Comparison of ENCODE assay signal across 9 mouse cellular contexts in the genomic region with DNA sequence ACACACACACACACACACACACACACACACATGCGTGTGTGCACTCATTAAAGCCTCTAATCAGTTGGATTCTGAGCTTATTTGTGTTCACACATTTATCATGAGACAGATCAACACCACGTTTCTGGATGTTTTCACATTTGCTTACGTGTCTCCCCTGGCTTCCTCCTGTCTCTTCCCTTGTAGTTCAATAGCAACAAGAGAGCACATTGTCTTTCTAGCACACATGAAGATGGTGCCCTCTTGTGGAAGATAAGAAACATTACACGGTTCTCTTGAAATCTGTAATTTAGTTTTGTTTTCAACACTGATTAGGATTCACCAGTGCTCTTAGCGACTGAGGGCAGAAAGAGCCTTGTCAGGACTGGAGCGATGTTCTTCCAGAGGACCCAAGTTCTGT. TPM values are rescaled to one million over a fixed set of nuclear protein-coding genes. Genes with fewer than 3 reads are reported as not detected.
DNase-seq lines count a peak whose midpoint lies in the region; ATAC-seq and TF ChIP-seq lines count a peak whose summit lies in the region.
"Had no signal": no experiment of that assay in that cellular context is flagged by ENCODE, and none has a peak within 500 bp of the region (broad histone marks: within the 10 kb centered on the region; RNA-seq: fewer than 3 reads in every experiment).

No protein-coding gene starts in this region.

- no peak overlapping the region for H3K4me3 ChIP-seq in intestine, embryonic 14.5 days (ENCODE audit: low read depth, low read length)
- no peak overlapping the region for H3K4me3 ChIP-seq in intestine, embryonic 16.5 days (ENCODE audit: low read length)

- no peaks in the 10 kb centered on the region for H3K9me3 ChIP-seq in intestine, embryonic 14.5 days (ENCODE audit: control insufficient read depth, low read length)
- no peaks in the 10 kb centered on the region for H3K9me3 ChIP-seq in intestine, embryonic 16.5 days (ENCODE audit: control insufficient read depth, low read length)

- WGBS in intestine, embryonic 14.5 days = 30% methylated on average over 6 of the region's 6 CpGs
- WGBS in intestine, embryonic 16.5 days = 19% methylated on average over 6 of the region's 6 CpGs

- no peaks in the 10 kb centered on the region for H3K27me3 ChIP-seq in intestine, embryonic 14.5 days (replicated peaks; ENCODE audit: control insufficient read depth, insufficient read depth, low read length)
- H3K27me3 ChIP-seq in intestine, embryonic 16.5 days (replicated peaks; ENCODE audit: control insufficient read depth, insufficient read depth, low read length) = no peaks in the 10 kb centered on the region

- TF ChIP-seq CTCF in brain, embryonic 14.5 days (IDR thresholded peaks at IDR 0.05; ENCODE audit: borderline replicate concordance, extremely low read depth, insufficient read depth, insufficient read length) = peak; percentile 33; the same call in 1 of the 2 replicates

- DNase-seq in intestine, embryonic 14.5 days (ENCODE audit: low spot score) = peak; percentile 54
- DNase-seq in brain, embryonic 14.5 days (ENCODE audit: low read depth) = peak; percentile 80
- DNase-seq in urinary bladder, adult 18-20 months (ENCODE audit: low spot score in 2 of 2) = no peak
- DNase-seq in kidney, adult 18-20 months = no peak

- no peak for ATAC-seq in intestine, embryonic 14.5 days (replicated peaks; ENCODE audit: low FRiP score, low TSS enrichment, low read depth)
- ATAC-seq in intestine, embryonic 16.5 days = no peak
- peak; percentile 85 for ATAC-seq in CD4-positive, CD25-positive, alpha-beta regulatory T cell, adult 4 months
- peak; percentile 88 for ATAC-seq in megakaryocyte progenitor cell, adult 5-6 weeks (replicated peaks; ENCODE audit: poor library complexity)
- no peak; the same call in 1 of the 2 replicates for ATAC-seq in cerebellum, adult (ENCODE audit: insufficient number of reproducible peaks, low FRiP score, low TSS enrichment)

- H3K9ac ChIP-seq in intestine, embryonic 14.5 days (ENCODE audit: low read length) = no peak overlapping the region
- H3K9ac ChIP-seq in intestine, embryonic 16.5 days (ENCODE audit: low read depth, low read length) = no peak overlapping the region

- no peak overlapping the region for H3K27ac ChIP-seq in intestine, embryonic 14.5 days (ENCODE audit: low read depth)
- H3K27ac ChIP-seq in intestine, embryonic 16.5 days (ENCODE audit: low read length) = no peak overlapping the region

- H3K4me1 ChIP-seq in intestine, embryonic 14.5 days (replicated peaks; ENCODE audit: control insufficient read depth, insufficient read depth, low read length) = no peaks in the 10 kb centered on the region
- H3K4me1 ChIP-seq in intestine, embryonic 16.5 days (ENCODE audit: control insufficient read depth, insufficient read depth, low read length) = no peaks in the 10 kb centered on the region

- no peaks in the 10 kb centered on the region for H3K36me3 ChIP-seq in intestine, embryonic 14.5 days (ENCODE audit: control insufficient read depth, insufficient read depth, low read length)
- H3K36me3 ChIP-seq in intestine, embryonic 16.5 days (ENCODE audit: control insufficient read depth, insufficient read depth, low read length) = no peaks in the 10 kb centered on the region

- no peak overlapping the region for H3K4me2 ChIP-seq in intestine, embryonic 14.5 days (ENCODE audit: low read length)
- H3K4me2 ChIP-seq in intestine, embryonic 16.5 days (ENCODE audit: low read depth, low read length) = no peak overlapping the region

- no peak for TF ChIP-seq POLR2A in brain, embryonic 14.5 days (IDR thresholded peaks at IDR 0.05; ENCODE audit: borderline replicate concordance, extremely low read depth, insufficient read depth, insufficient read length, poor library complexity, severe bottlenecking)

RNA-seq across cellular contexts. Expression of a gene that starts 2.9 kb away (rescaled TPM):
- polyA plus RNA-seq in intestine, embryonic 14.5 days (2014; fragmentation: Nextera tagmentation; extraction: Ambion mirVana) = 0.08 and 0.22 TPM in 2 replicates
- polyA plus RNA-seq in intestine, embryonic 16.5 days (2015; fragmentation: Nextera tagmentation; extraction: Ambion mirVana) = not detected in 2 replicates
- under 1 TPM in 1 of 2 experiments, not detected in 1; 0.20 TPM for polyA plus RNA-seq in CD4-positive, CD25-positive, alpha-beta regulatory T cell, adult 4 months (2017; shearing (Covaris generic))
- 0.24 and 0.44 TPM in 2 replicates for polyA plus RNA-seq in brain, embryonic 14.5 days (2012; rRNA removed)
- 0.59 TPM in 1 of 2 replicates, not detected in the other for total RNA-seq in megakaryocyte progenitor cell, adult 5-6 weeks (2015)
- 0.42 TPM in 1 of 2 replicates, not detected in the other for total RNA-seq in megakaryocyte progenitor cell, adult 5-6 weeks (2017)
- total RNA-seq: neutrophil, adult 5-6 weeks had no signal

RNA-seq across cellular contexts. Expression of a gene that starts 27.3 kb away (rescaled TPM):
- polyA plus RNA-seq in intestine, embryonic 14.5 days (2014; fragmentation: Nextera tagmentation; extraction: Ambion mirVana) = 0.14 and 0.28 TPM in 2 replicates
- polyA plus RNA-seq in intestine, embryonic 16.5 days (2015; fragmentation: Nextera tagmentation; extraction: Ambion mirVana) = 0.07 and 0.10 TPM in 2 replicates
- under 1 TPM in 1 of 2 experiments, not detected in 1; 0.20 TPM for polyA plus RNA-seq in CD4-positive, CD25-positive, alpha-beta regulatory T cell, adult 4 months (2017; shearing (Covaris generic))
- polyA plus RNA-seq in brain, embryonic 14.5 days (2012; rRNA removed) = not detected in 2 replicates
- not detected in 2 replicates for total RNA-seq in megakaryocyte progenitor cell, adult 5-6 weeks (2015)
- total RNA-seq in megakaryocyte progenitor cell, adult 5-6 weeks (2017) = not detected in 2 replicates
- total RNA-seq: neutrophil, adult 5-6 weeks had no signal

RNA-seq across cellular contexts. Expression of a gene that starts 44.7 kb away (rescaled TPM):
- polyA plus RNA-seq in intestine, embryonic 14.5 days (2014; fragmentation: Nextera tagmentation; extraction: Ambion mirVana) = not detected in 2 replicates
- polyA plus RNA-seq in intestine, embryonic 16.5 days (2015; fragmentation: Nextera tagmentation; extraction: Ambion mirVana) = not detected in 2 replicates
- polyA plus RNA-seq in CD4-positive, CD25-positive, alpha-beta regulatory T cell, adult 4 months (2017; shearing (Covaris generic)) = under 1 TPM in 1 of 2 experiments, not detected in 1; 0.48 TPM
- polyA plus RNA-seq in brain, embryonic 14.5 days (2012; rRNA removed) = not detected in 2 replicates
- total RNA-seq in megakaryocyte progenitor cell, adult 5-6 weeks (2015) = not detected in 2 replicates
- not detected in 2 replicates for total RNA-seq in megakaryocyte progenitor cell, adult 5-6 weeks (2017)
- total RNA-seq: neutrophil, adult 5-6 weeks had no signal

RNA-seq across cellular contexts. Expression of a gene that starts 52.9 kb away (rescaled TPM):
- 91.7 and 104 TPM in 2 replicates for polyA plus RNA-seq in intestine, embryonic 14.5 days (2014; fragmentation: Nextera tagmentation; extraction: Ambion mirVana)
- polyA plus RNA-seq in intestine, embryonic 16.5 days (2015; fragmentation: Nextera tagmentation; extraction: Ambion mirVana) = 61.0 and 66.0 TPM in 2 replicates
- 10 to 100 TPM; 29.7 to 36.7 TPM for polyA plus RNA-seq in CD4-positive, CD25-positive, alpha-beta regulatory T cell, adult 4 months (2017; shearing (Covaris generic))
- polyA plus RNA-seq in brain, embryonic 14.5 days (2012; rRNA removed) = 151 and 226 TPM in 2 replicates
- 32.1 and 35.2 TPM in 2 replicates for total RNA-seq in megakaryocyte progenitor cell, adult 5-6 weeks (2015)
- total RNA-seq in megakaryocyte progenitor cell, adult 5-6 weeks (2017) = 46.2 and 55.2 TPM in 2 replicates

RNA-seq across cellular contexts. Expression of a gene that starts 53.2 kb away (rescaled TPM):
- polyA plus RNA-seq in intestine, embryonic 14.5 days (2014; fragmentation: Nextera tagmentation; extraction: Ambion mirVana) = 0.35 and 0.42 TPM in 2 replicates
- polyA plus RNA-seq in intestine, embryonic 16.5 days (2015; fragmentation: Nextera tagmentation; extraction: Ambion mirVana) = 0.18 and 0.21 TPM in 2 replicates
- under 1 TPM; 0.38 to 0.81 TPM for polyA plus RNA-seq in CD4-positive, CD25-positive, alpha-beta regulatory T cell, adult 4 months (2017; shearing (Covaris generic))
- polyA plus RNA-seq in brain, embryonic 14.5 days (2012; rRNA removed) = 0.90 and 1.2 TPM in 2 replicates
- total RNA-seq in megakaryocyte progenitor cell, adult 5-6 weeks (2015) = 0.05 and 0.10 TPM in 2 replicates
- total RNA-seq in megakaryocyte progenitor cell, adult 5-6 weeks (2017) = 0.24 TPM in 1 of 2 replicates, not detected in the other

Comparison
In these comparisons a context has a peak if more than half of its experiments do, and no peak if none do; other contexts are left out.
1. ATAC-seq: peak in CD4-positive, CD25-positive, alpha-beta regulatory T cell, adult 4 months (single experiment) and megakaryocyte progenitor cell, adult 5-6 weeks (single experiment); none in intestine, embryonic 14.5 days (single experiment), intestine, embryonic 16.5 days (single experiment) and cerebellum, adult (single experiment).
2. DNase-seq: peak in intestine, embryonic 14.5 days (single experiment) and brain, embryonic 14.5 days (single experiment); none in urinary bladder, adult 18-20 months (0 of 2) and kidney, adult 18-20 months (single experiment).